Mouse (Mus musculus): Measurements from ENCODE around the gene Coro1b.

DNA sequence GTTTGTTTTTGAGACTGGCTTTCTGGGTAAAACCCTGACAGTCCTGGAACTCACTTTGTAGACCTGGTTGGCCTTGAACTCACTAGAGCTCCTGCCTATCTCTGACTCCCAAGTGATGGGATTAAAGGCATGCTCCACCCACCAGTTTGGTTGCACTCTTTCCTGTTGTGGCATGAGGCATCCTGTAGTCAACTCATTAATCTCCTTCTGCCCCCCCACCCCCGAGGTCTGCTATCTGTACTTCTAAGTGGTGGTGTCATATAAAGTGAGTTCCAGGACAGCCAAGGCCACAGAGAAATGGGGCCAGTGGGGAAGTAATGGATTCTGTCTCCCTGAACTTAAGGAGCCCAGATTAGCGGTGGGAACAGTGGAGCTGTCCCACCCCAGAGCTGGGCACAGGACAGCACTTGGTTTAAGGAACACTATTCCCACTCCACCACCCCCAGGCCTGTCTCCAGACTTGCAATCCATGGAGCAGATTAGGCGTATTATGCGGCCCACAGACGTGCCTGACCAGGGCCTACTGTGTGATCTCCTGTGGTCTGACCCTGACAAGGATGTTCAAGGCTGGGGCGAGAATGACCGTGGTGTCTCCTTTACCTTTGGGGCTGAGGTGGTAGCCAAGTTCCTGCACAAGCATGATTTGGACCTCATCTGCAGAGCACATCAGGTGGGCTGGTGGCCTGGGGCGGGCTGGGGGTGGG, 45.8 kb downstream of the Coro1b start:
- TF ChIP-seq POLR2A (IDR thresholded peaks at IDR 0.05; ENCODE audit: insufficient read depth, low read depth, low read length) (no peak), CTCF (IDR thresholded peaks at IDR 0.05; ENCODE audit: insufficient read depth, low read depth, low read length) (no peak)

All from olfactory bulb, adult 2 months (tissue).